Mouse (Mus musculus): ENCODE results near the gene 2210407C18Rik. TPM values are rescaled to one million over a fixed set of nuclear protein-coding genes. Genes with fewer than 3 reads are reported as not detected.

Gene 2210407C18Rik
- polyA plus RNA-seq, 1 experiment = not detected

DNA sequence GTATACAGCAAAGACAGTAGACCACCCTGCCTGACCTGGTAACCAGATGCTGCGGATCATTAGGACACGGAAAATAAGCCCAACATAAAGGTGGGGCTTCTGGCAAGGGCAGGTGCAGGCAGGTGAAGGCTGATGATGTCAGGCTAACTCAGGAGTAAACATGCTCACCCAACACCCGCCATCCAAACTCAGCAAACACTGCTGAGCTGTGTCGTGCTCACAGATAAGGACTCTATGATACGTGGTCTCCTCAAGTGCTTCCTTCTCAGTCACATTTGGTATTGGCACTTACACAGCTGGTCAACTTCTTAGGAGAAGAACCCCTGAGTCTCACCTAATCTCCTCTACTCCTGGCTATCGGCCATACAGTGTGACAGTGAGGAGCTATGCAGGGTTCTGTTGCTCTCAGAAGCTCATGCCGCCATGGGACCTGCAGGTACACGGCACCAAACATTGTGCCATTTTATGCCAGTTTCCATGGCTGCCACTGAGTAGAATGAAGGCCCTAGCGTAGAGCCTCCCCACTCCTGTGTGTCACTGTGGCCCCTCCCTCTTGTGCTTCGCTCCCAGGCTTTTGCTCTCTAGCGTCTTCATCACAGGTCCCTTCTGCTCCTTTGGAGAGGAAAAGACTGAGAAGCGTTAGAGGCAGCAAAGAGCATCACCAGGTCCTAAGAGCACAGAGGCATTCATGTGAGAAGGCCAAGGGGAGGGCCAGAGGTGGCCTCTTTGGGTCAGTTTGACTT lies 9.5 kb downstream of the 2210407C18Rik start:
- H3K79me3 ChIP-seq (ENCODE audit: low read depth) = no peaks in the 10 kb centered on the region
- H3K79me2 ChIP-seq (ENCODE audit: control insufficient read depth, insufficient read depth) = no peaks in the 10 kb centered on the region
- no peak overlapping the region for H3K4me3 ChIP-seq (ENCODE audit: insufficient read depth, poor library complexity, severe bottlenecking)
- no peaks in the 10 kb centered on the region for H3K27me3 ChIP-seq (ENCODE audit: control insufficient read depth, insufficient read depth, insufficient read length)
- H3ac ChIP-seq (ENCODE audit: control insufficient read depth, insufficient read length, low read depth) = no peak overlapping the region
- no peaks in the 10 kb centered on the region for H3K36me3 ChIP-seq (ENCODE audit: control insufficient read depth, insufficient read depth)
- no peak for TF ChIP-seq FOSL1 (IDR thresholded peaks at IDR 0.05; ENCODE audit: insufficient read depth, low read length, poor library complexity, severe bottlenecking)
- no peak for TF ChIP-seq MYOD1 (IDR thresholded peaks at IDR 0.05; ENCODE audit: control insufficient read depth, insufficient read length, low read depth)
- TF ChIP-seq USF1 (IDR thresholded peaks at IDR 0.05; ENCODE audit: low read depth) = no peak
- no peak for TF ChIP-seq MYOG (IDR thresholded peaks at IDR 0.05; ENCODE audit: control insufficient read depth, extremely low read depth, insufficient read length)
- no peak for TF ChIP-seq MAX (IDR thresholded peaks at IDR 0.05)
- no peak for TF ChIP-seq CEBPB (IDR thresholded peaks at IDR 0.05; ENCODE audit: low read depth)
- no peak for TF ChIP-seq CTCF (IDR thresholded peaks at IDR 0.05; ENCODE audit: control insufficient read depth, insufficient read depth, insufficient read length)

DNA sequence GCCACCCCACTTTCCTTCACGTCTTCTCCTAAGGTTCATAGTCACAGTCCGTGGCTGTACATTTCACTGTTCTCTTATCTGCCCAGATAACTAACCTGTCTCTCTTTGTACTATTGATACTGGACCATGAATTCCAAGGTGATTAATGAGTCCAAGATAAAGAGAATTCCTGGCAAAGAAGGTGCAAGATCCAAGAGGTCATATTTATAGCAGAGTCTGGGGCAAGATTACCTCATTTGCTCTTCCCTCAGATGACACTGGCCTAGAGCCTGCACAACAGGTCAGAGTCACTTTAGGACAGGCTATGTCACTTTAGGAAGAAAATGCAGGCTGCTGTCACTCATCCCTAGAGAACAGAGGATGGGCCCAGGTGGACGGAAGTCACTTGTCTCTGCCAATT lies 10.6 kb downstream of the 2210407C18Rik start:
- Histone ChIP-seq H3K36me3 (ENCODE audit: control insufficient read depth, insufficient read depth) (no peaks in the 10 kb centered on the region), H3K79me2 (ENCODE audit: control insufficient read depth, insufficient read depth) (no peaks in the 10 kb centered on the region), H3ac (ENCODE audit: control insufficient read depth, insufficient read length, low read depth) (no peak overlapping the region), H3K27me3 (ENCODE audit: control insufficient read depth, insufficient read depth, insufficient read length) (no peaks in the 10 kb centered on the region), H3K79me3 (ENCODE audit: low read depth) (no peaks in the 10 kb centered on the region), H3K4me3 (ENCODE audit: insufficient read depth, poor library complexity, severe bottlenecking) (no peak overlapping the region)
- TF ChIP-seq MYOG (IDR thresholded peaks at IDR 0.05; ENCODE audit: control insufficient read depth, extremely low read depth, insufficient read length) (no peak), MAX (IDR thresholded peaks at IDR 0.05) (no peak), CTCF (IDR thresholded peaks at IDR 0.05; ENCODE audit: control insufficient read depth, insufficient read depth, insufficient read length) (no peak), USF1 (IDR thresholded peaks at IDR 0.05; ENCODE audit: low read depth) (no peak), CEBPB (IDR thresholded peaks at IDR 0.05; ENCODE audit: low read depth) (no peak), MYOD1 (IDR thresholded peaks at IDR 0.05; ENCODE audit: control insufficient read depth, insufficient read length, low read depth) (no peak), FOSL1 (IDR thresholded peaks at IDR 0.05; ENCODE audit: insufficient read depth, low read length, poor library complexity, severe bottlenecking) (no peak)

DNA sequence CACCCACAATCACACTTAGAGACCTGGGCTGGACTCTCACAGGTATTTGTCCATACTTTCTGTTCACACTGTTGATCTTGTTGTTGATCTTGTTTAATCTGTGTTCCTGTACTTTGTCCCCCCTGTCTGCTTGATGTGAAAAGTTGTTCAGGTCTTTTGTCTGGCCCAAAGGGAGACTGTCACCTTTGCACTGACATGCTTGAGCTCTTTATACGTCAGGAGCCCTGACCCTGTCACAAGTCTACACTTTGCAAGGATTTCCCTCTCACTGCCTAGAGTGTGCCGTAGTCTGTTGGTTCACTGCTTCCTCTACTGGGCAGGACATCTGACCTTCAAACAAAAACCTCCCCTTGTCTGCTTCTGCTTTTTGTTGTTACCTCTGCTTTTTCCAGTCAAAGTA lies 11.2 kb downstream of the 2210407C18Rik start:
- Histone ChIP-seq H3K79me2 (ENCODE audit: control insufficient read depth, insufficient read depth) (no peaks in the 10 kb centered on the region), H3ac (ENCODE audit: control insufficient read depth, insufficient read length, low read depth) (no peak overlapping the region), H3K4me3 (ENCODE audit: insufficient read depth, poor library complexity, severe bottlenecking) (no peak overlapping the region), H3K36me3 (ENCODE audit: control insufficient read depth, insufficient read depth) (no peaks in the 10 kb centered on the region), H3K79me3 (ENCODE audit: low read depth) (no peaks in the 10 kb centered on the region), H3K27me3 (ENCODE audit: control insufficient read depth, insufficient read depth, insufficient read length) (no peaks in the 10 kb centered on the region)
- TF ChIP-seq CTCF (IDR thresholded peaks at IDR 0.05; ENCODE audit: control insufficient read depth, insufficient read depth, insufficient read length) = no peak
- no peak for TF ChIP-seq MYOG (IDR thresholded peaks at IDR 0.05; ENCODE audit: control insufficient read depth, extremely low read depth, insufficient read length)

DNA sequence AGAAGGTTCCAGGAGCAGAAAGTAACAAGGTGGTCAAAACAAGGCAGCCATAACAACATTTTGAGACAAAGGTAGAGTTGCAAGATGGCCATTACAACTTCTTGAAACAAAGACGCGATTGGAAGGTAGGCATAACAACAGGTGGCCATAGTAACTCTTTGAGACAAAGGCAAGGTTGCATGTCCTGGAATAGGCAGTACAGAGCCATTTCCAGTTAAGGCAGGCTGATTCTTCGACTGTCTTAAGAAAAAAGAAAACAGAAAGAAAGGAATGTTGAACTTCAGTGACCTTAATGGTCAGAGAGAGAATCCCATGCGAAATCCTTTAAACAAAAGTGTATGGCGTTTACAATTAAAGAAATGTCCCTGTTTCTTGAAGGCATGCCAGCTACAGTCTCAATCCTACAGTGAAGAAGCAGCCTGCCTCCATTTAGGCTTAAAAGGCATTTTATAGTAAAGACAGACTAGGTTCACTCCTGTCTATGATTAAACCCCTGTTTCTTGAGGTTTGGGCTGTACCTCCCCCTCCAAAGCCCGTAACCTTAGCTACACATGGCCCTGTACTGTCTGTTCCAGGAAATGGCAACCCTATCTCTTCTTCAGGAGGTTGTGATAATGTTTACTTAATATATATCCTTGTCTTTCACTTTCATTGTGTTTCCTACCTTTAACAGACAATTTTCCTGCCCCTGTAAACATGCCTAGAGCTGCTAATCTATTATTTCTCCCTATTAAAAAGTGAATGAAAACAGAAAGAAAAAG lies 12.9 kb downstream of the 2210407C18Rik start:
- Histone ChIP-seq H3K4me3 (ENCODE audit: insufficient read depth, poor library complexity, severe bottlenecking) (no peak overlapping the region), H3K79me2 (ENCODE audit: control insufficient read depth, insufficient read depth) (no peaks in the 10 kb centered on the region), H3K36me3 (ENCODE audit: control insufficient read depth, insufficient read depth) (no peaks in the 10 kb centered on the region), H3K79me3 (ENCODE audit: low read depth) (no peaks in the 10 kb centered on the region), H3ac (ENCODE audit: control insufficient read depth, insufficient read length, low read depth) (no peak overlapping the region), H3K27me3 (ENCODE audit: control insufficient read depth, insufficient read depth, insufficient read length) (no peaks in the 10 kb centered on the region)
- no peak for TF ChIP-seq MYOD1 (IDR thresholded peaks at IDR 0.05; ENCODE audit: control insufficient read depth, insufficient read length, low read depth)
- no peak for TF ChIP-seq CTCF (IDR thresholded peaks at IDR 0.05; ENCODE audit: control insufficient read depth, insufficient read depth, insufficient read length)
- TF ChIP-seq USF1 (IDR thresholded peaks at IDR 0.05; ENCODE audit: low read depth) = no peak
- no peak for TF ChIP-seq MAX (IDR thresholded peaks at IDR 0.05)
- no peak for TF ChIP-seq FOSL1 (IDR thresholded peaks at IDR 0.05; ENCODE audit: insufficient read depth, low read length, poor library complexity, severe bottlenecking)

DNA sequence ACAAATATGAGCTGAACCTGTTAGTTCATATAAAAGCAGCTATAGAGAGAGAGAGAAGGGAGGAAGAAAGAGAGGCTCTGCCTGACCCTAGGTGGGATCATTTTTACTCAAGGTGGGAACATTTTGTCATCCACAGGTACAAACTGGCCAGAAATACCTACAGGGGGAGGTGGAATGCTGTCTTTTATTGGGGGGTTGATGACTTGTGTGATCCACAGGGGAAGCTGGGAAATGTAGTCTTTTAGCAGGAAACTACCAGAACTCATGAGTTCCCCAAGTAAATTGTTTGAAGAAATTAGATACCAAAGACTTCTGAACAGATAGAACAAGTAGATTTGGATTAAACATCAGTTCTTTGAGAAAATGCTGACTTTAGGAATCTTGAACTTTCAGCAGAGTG lies 13.8 kb downstream of the 2210407C18Rik start:
- no peaks in the 10 kb centered on the region for H3K27me3 ChIP-seq (ENCODE audit: control insufficient read depth, insufficient read depth, insufficient read length)
- H3ac ChIP-seq (ENCODE audit: control insufficient read depth, insufficient read length, low read depth) = no peak overlapping the region

DNA sequence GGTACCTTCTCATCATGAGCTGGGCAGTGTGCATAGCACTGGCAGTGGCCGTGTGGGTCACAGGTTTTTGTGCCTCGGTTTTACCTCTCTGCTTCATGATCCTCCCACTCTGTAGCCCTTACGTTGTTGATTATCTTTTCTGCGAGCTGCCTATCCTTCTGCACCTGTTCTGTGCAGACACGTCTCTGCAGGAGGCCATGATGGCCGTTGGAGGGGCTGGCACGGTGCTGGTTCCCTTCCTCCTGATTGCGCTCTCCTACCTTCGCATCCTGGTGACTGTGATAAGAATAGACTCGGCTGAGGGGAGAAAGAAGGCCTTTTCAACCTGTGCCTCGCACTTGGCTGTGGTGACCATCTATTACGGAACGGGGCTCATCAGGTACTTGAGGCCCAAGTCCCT lies 18.0 kb downstream of the 2210407C18Rik start:
- Histone ChIP-seq H3K79me2 (ENCODE audit: control insufficient read depth, insufficient read depth) (no peaks in the 10 kb centered on the region), H3K79me3 (ENCODE audit: low read depth) (no peaks in the 10 kb centered on the region), H3K27me3 (ENCODE audit: control insufficient read depth, insufficient read depth, insufficient read length) (no peaks in the 10 kb centered on the region), H3K4me3 (ENCODE audit: insufficient read depth, poor library complexity, severe bottlenecking) (no peak overlapping the region), H3ac (ENCODE audit: control insufficient read depth, insufficient read length, low read depth) (no peak overlapping the region), H3K36me3 (ENCODE audit: control insufficient read depth, insufficient read depth) (no peaks in the 10 kb centered on the region)
- TF ChIP-seq MAX (IDR thresholded peaks at IDR 0.05) (no peak), USF1 (IDR thresholded peaks at IDR 0.05; ENCODE audit: low read depth) (no peak), FOSL1 (IDR thresholded peaks at IDR 0.05; ENCODE audit: insufficient read depth, low read length, poor library complexity, severe bottlenecking) (no peak), CEBPB (IDR thresholded peaks at IDR 0.05; ENCODE audit: low read depth) (no peak), CTCF (IDR thresholded peaks at IDR 0.05; ENCODE audit: control insufficient read depth, insufficient read depth, insufficient read length) (no peak), MYOD1 (IDR thresholded peaks at IDR 0.05; ENCODE audit: control insufficient read depth, insufficient read length, low read depth) (no peak), MYOG (IDR thresholded peaks at IDR 0.05; ENCODE audit: control insufficient read depth, extremely low read depth, insufficient read length) (no peak)

More for the DNA sequence above, 13.8 kb downstream of the 2210407C18Rik start:
- Histone ChIP-seq H3K4me3 (ENCODE audit: insufficient read depth, poor library complexity, severe bottlenecking) (no peak overlapping the region), H3K79me2 (ENCODE audit: control insufficient read depth, insufficient read depth) (no peaks in the 10 kb centered on the region), H3K79me3 (ENCODE audit: low read depth) (no peaks in the 10 kb centered on the region), H3K36me3 (ENCODE audit: control insufficient read depth, insufficient read depth) (no peaks in the 10 kb centered on the region)
- no peak for TF ChIP-seq CTCF (IDR thresholded peaks at IDR 0.05; ENCODE audit: control insufficient read depth, insufficient read depth, insufficient read length)
- no peak for TF ChIP-seq MYOG (IDR thresholded peaks at IDR 0.05; ENCODE audit: control insufficient read depth, extremely low read depth, insufficient read length)
- TF ChIP-seq MYOD1 (IDR thresholded peaks at IDR 0.05; ENCODE audit: control insufficient read depth, insufficient read length, low read depth) = no peak

Measured in C2C12 (cell line).